Mouse (Mus musculus): ENCODE measurements around the gene Nr2c2. TPM values are rescaled to one million over a fixed set of nuclear protein-coding genes. Genes with fewer than 3 reads are reported as not detected.

Nr2c2 gene
- polyA plus RNA-seq (2017; shearing (Covaris generic)) = 81.7 TPM

GRCm38 (mm10) chr6:92091130-92091591, at the start of gene Nr2c2:
TSS of gene Nr2c2 (plus strand) at chr6:92091390.

GRCm38 (mm10) chr6:92183621-92184131, 92.5 kb downstream of the Nr2c2 start, which contains the start of gene Mrps25:
TSS of gene Mrps25 (minus strand) at chr6:92184033.

GRCm38 (mm10) chr6:92214773-92215449, 123.7 kb downstream of the Nr2c2 start, which contains the start of gene Rbsn:
TSS of gene Rbsn (minus strand) at chr6:92214925.

Other genes starting within 250 kb of the Nr2c2 start
- gene Ccdc174, start 213.3 kb upstream of the Nr2c2 start, polyA plus RNA-seq (2017; shearing (Covaris generic)) = 35.8 TPM
- gene 4930590J08Rik, start 188.6 kb upstream of the Nr2c2 start, polyA plus RNA-seq (2017; shearing (Covaris generic)) = not detected
- 0.13 TPM for gene Fgd5, start 112.5 kb upstream of the Nr2c2 start, polyA plus RNA-seq (2017; shearing (Covaris generic))
- gene Mrps25, start 92.6 kb downstream of the Nr2c2 start, polyA plus RNA-seq (2017; shearing (Covaris generic)) = 41.4 TPM
- 19.1 TPM for gene Rbsn, start 123.5 kb downstream of the Nr2c2 start, polyA plus RNA-seq (2017; shearing (Covaris generic))
- gene Trh, start 153.3 kb downstream of the Nr2c2 start, polyA plus RNA-seq (2017; shearing (Covaris generic)) = not detected

Data from CD4-positive, CD25-positive, alpha-beta regulatory T cell (primary cell).